Mouse (Mus musculus) heart, adult 18-20 months (tissue): Measurements from ENCODE around the gene 2010109A12Rik. TPM values are rescaled to one million over a fixed set of nuclear protein-coding genes. Genes with fewer than 3 reads are reported as not detected.

Source experiments
- DNase-seq, 2 experiments: peaks; one replicate each; pipeline ENCODE4 v3.0.0; 2021 to 2022; ENCODE audit warnings: mixed read lengths in 1 of 2
- long read RNA-seq, 2 experiments: library from polyadenylated mRNA; stranded (forward); transcript quantifications; one replicate each; pipeline ENCODE4 v2.0.0; 2021
- total RNA-seq, 2 experiments: library from RNA; stranded (reverse); gene quantifications; 2 replicates each; pipeline ENCODE4 v1.2.3; 2021

2010109A12Rik gene
- under 1 TPM; 0.41 to 0.55 TPM for total RNA-seq
- long read RNA-seq, experiment 1: 0 reads
- long read RNA-seq, experiment 2: 0 reads

GRCm38 (mm10) chr5:93206109-93207005, at the start of gene 2010109A12Rik, which contains the start of gene Ccni:
2010109A12Rik (plus strand) TSS chr5:93206518.
Ccni (minus strand) TSS chr5:93206495.
- DNase-seq: peak; percentile 96 to 97

GRCm38 (mm10) chr5:93163541-93163940, 42.8 kb upstream of the 2010109A12Rik start:
- peak; percentile 55 to 84 for DNase-seq

- no peak for DNase-seq
These were observed 38.3 kb upstream of the 2010109A12Rik start for GRCm38 (mm10) chr5:93167919-93168516.

GRCm38 (mm10) chr5:93168654-93169053, 37.7 kb upstream of the 2010109A12Rik start:
- DNase-seq: no peak

GRCm38 (mm10) chr5:93171420-93171819, 34.9 kb upstream of the 2010109A12Rik start:
- DNase-seq: no peak

- no peak for DNase-seq
These were observed 33.8 kb upstream of the 2010109A12Rik start for GRCm38 (mm10) chr5:93172536-93172935.

GRCm38 (mm10) chr5:93174675-93175074, 31.6 kb upstream of the 2010109A12Rik start:
- DNase-seq: no peak

- no peak for DNase-seq
These were observed 27.7 kb upstream of the 2010109A12Rik start for GRCm38 (mm10) chr5:93178616-93179015.

GRCm38 (mm10) chr5:93180252-93180651, 26.1 kb upstream of the 2010109A12Rik start:
- DNase-seq: peak; percentile 23 to 37

GRCm38 (mm10) chr5:93183311-93183710, 23.0 kb upstream of the 2010109A12Rik start:
- no peak for DNase-seq

GRCm38 (mm10) chr5:93184548-93184947, 21.8 kb upstream of the 2010109A12Rik start:
- DNase-seq: no peak

GRCm38 (mm10) chr5:93189607-93190006, 16.7 kb upstream of the 2010109A12Rik start:
- DNase-seq: peak; percentile 45 to 55

- DNase-seq: no peak
These were observed 15.9 kb upstream of the 2010109A12Rik start for GRCm38 (mm10) chr5:93190428-93190827.

- DNase-seq: no peak
These were observed 8.1 kb upstream of the 2010109A12Rik start for GRCm38 (mm10) chr5:93198232-93198631.

- no peak for DNase-seq
These were observed 5.1 kb upstream of the 2010109A12Rik start for GRCm38 (mm10) chr5:93201181-93201580.

- DNase-seq: peak; percentile 62 to 69
These were observed 778 bp upstream of the 2010109A12Rik start for GRCm38 (mm10) chr5:93205371-93206108.

GRCm38 (mm10) chr5:93207006-93207348, 659 bp downstream of the 2010109A12Rik start:
- no peak for DNase-seq

- DNase-seq: no peak
These were observed 1.2 kb downstream of the 2010109A12Rik start for GRCm38 (mm10) chr5:93207555-93207954.

- no peak for DNase-seq
These were observed 12.1 kb downstream of the 2010109A12Rik start for GRCm38 (mm10) chr5:93218375-93218774.

- peak; percentile 59 to 68 for DNase-seq
These were observed 15.3 kb downstream of the 2010109A12Rik start for GRCm38 (mm10) chr5:93221661-93222060.

GRCm38 (mm10) chr5:93224549-93224948, 18.2 kb downstream of the 2010109A12Rik start:
- no peak for DNase-seq

- DNase-seq: no peak
These were observed 20.8 kb downstream of the 2010109A12Rik start for GRCm38 (mm10) chr5:93227157-93227556.

GRCm38 (mm10) chr5:93229527-93229926, 23.2 kb downstream of the 2010109A12Rik start:
- no peak for DNase-seq
